Mouse (Mus musculus) bone marrow macrophage, adult 2 months (primary cell): ENCODE measurements at regions not wholly inside any gene's neighbourhood (a gene's known extent, or its start where the extent isn't known, plus 50 kb on each side); places are given as distances from the start of the nearest gene placed in this dataset.
"Not testable (repeated sequence)": the region's sequence is repeated elsewhere in the genome, so short reads cannot be mapped to it uniquely, and the experiment has no call there.

Experiments used
- CTCF ChIP-seq: IDR thresholded peaks from 2 replicates; pipeline ENCODE4 v1.5.1; 2012; ENCODE audit warnings: low read depth, mild to moderate bottlenecking, low read length, moderate library complexity
- POLR2A ChIP-seq: IDR thresholded peaks from 2 replicates; pipeline ENCODE4 v1.6.1; 2012; ENCODE audit warnings: mild to moderate bottlenecking, low read depth, low read length, borderline replicate concordance

GRCm38 (mm10) chr9:11441241-11441997 lies 536.8 kb upstream of the Cntn5 start:
- not testable (repeated sequence) for TF ChIP-seq CTCF, POLR2A
